Mouse (Mus musculus) limb, embryonic 11.5 days (tissue): ENCODE measurements around the gene Figla. TPM values are rescaled to one million over a fixed set of nuclear protein-coding genes. Genes with fewer than 3 reads are reported as not detected.

Experiments
- ATAC-seq: fragments of 200-750 bp; cut with Nextera tagmentation; 2 replicates; pipeline ENCODE4 v1.8.0; 2017; ENCODE audit warnings: low read depth; ENCODE audit not compliant: insufficient number of reproducible peaks, low FRiP score, low TSS enrichment
- DNase-seq: peaks from one replicate; pipeline ENCODE4 v3.0.0-alpha.2; 2015; ENCODE audit warnings: low spot score
- H3K27ac ChIP-seq: fragments of 300-500 bp; sonication (generic); replicated peaks from 2 replicates; pipeline ENCODE4 v1.5.1; 2014; ENCODE audit warnings: low read depth, mild to moderate bottlenecking, low read length
- H3K27me3 ChIP-seq: fragments of 300-500 bp; sonication (generic); 2 replicates; pipeline ENCODE4 v1.6.1; 2014; ENCODE audit warnings: mild to moderate bottlenecking, low read length, mixed read lengths; ENCODE audit not compliant: control insufficient read depth, insufficient read depth
- H3K36me3 ChIP-seq: fragments of 300-500 bp; sonication (generic); 2 replicates; pipeline ENCODE4 v1.6.1; 2014; ENCODE audit warnings: mild to moderate bottlenecking, low read length, moderate library complexity, mixed read lengths; ENCODE audit not compliant: control insufficient read depth, insufficient read depth
- H3K4me1 ChIP-seq: fragments of 300-500 bp; sonication (generic); 2 replicates; pipeline ENCODE4 v1.6.1; 2014; ENCODE audit warnings: low read length, mixed read lengths; ENCODE audit not compliant: control insufficient read depth, insufficient read depth
- H3K4me2 ChIP-seq: fragments of 300-500 bp; sonication (generic); 2 replicates; pipeline ENCODE4 v1.6.1; 2014; ENCODE audit warnings: low read depth, mild to moderate bottlenecking, moderate library complexity; ENCODE audit not compliant: severe bottlenecking
- H3K4me3 ChIP-seq: fragments of 300-500 bp; sonication (generic); 2 replicates; pipeline ENCODE4 v1.5.1; 2014; ENCODE audit warnings: low read depth, low read length
- H3K9ac ChIP-seq: fragments of 300-500 bp; sonication (generic); 2 replicates; pipeline ENCODE4 v1.6.1; 2014; ENCODE audit warnings: mild to moderate bottlenecking, low read length
- H3K9me3 ChIP-seq: fragments of 300-500 bp; sonication (generic); 2 replicates; pipeline ENCODE4 v1.6.1; 2016; ENCODE audit warnings: low read length; ENCODE audit not compliant: control insufficient read depth
- WGBS: fragments of 180-500 bp; shearing (Covaris S2); extraction: QIAGEN DNeasy Blood & Tissue Kit; methylation state at CpG from one replicate; pipeline ENCODE4 v1.1.7; 2014; 5-methylcytosine and 5-hydroxymethylcytosine counted together
- polyA plus RNA-seq: library from polyadenylated mRNA; unstranded; fragments of >200 nt; fragmentation: Nextera tagmentation; extraction: Ambion mirVana; gene quantifications from 2 replicates; pipeline ENCODE4 v1.2.1, GENCODE M21; 2014

Figla gene
- polyA plus RNA-seq, 1 experiment from 2014 or later: not detected

DNA sequence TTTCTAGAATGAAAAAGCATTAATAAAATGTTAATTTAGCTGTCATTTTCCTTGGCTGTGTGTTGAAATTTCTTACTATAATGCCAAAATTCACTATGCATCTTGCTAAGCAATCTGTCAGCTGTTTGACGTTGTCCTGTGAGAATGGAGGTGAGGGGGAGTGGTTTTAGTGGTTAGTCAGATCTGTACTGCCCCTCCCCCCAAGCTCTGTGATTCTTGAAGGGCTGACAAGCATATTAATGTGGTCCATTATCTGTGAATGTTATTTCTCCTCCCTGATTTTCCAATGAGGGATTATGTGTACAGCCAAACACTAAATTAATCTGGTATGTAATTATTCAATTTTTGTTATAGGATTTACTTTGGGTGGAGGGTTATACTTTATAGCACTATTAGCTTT lies 42.5 kb downstream of the Figla start:
- WGBS: 6% methylated on average over 1 of the region's 1 CpGs

DNA sequence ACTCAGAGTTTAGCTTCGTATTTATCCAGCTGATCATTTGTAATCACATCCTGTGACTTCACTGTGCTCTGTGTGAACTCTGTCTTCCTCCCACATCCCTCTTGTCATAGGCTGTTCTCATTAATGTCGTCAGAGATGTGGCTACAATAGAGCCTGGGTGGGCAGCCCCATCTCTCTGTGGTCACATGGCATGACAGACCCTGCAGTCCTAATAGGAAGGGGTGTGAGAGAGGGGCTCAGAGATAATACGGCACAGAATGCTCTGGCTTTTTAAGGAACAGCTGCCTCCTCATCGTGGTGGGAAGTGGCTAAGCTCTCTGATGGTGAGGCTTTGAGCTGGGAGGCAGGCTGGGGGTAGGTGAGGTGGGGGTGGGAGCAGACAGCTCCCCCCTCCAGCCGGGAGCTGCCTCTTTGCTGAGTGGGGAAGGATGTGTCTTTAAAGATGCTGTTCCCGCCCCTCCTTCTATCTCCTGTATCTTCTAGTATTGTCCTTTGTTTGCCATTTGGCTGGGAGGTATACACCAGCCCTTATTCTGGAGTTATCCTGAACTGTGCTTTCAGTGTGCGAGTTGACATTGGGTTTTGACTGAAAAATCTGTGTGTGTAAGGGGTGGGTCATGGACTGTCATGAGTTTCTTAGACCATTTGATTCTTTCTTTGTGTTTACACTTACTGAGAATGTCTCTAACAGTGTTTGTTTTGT lies 43.3 kb downstream of the Figla start:
- H3K9ac ChIP-seq: no peak overlapping the region
- H3K4me3 ChIP-seq: no peak overlapping the region
- WGBS: 57% methylated on average over 7 of the region's 7 CpGs
- DNase-seq (no peak), ATAC-seq (no peak)
- H3K27me3 ChIP-seq: no peaks in the 10 kb centered on the region
- H3K27ac ChIP-seq: no peak overlapping the region
- no peaks in the 10 kb centered on the region for H3K4me1 ChIP-seq
- H3K4me2 ChIP-seq: no peak overlapping the region
- H3K9me3 ChIP-seq: no peaks in the 10 kb centered on the region
- H3K36me3 ChIP-seq: no peaks in the 10 kb centered on the region

More for the DNA sequence above, 42.5 kb downstream of the Figla start:
- Histone ChIP-seq H3K4me2 (no peak overlapping the region), H3K27me3 (no peaks in the 10 kb centered on the region), H3K9ac (no peak overlapping the region), H3K4me3 (no peak overlapping the region), H3K4me1 (no peaks in the 10 kb centered on the region), H3K36me3 (no peaks in the 10 kb centered on the region), H3K9me3 (no peaks in the 10 kb centered on the region), H3K27ac (no peak overlapping the region)
- ATAC-seq: no peak
- DNase-seq: no peak

DNA sequence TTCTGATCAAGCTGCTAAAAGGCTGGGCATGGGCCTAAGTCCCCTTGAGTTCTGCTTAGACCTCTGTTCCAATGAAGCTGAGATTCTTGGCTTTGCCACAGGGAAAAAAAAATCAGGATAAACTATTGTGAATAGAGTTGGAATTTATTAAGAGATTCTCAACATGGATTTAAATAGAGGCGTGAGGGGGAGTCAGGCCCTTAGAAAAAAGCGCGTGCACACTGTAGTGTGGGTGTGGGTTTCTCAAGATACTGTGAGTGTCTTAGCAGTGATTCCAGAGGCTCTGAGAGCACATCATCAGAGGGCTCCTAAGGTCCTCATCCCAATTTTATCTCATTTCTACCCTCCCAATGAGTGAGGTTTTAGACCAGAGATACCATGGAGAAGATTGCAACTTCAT lies 44.2 kb downstream of the Figla start:
- ATAC-seq (no peak), DNase-seq (no peak)
- Histone ChIP-seq H3K9me3 (no peaks in the 10 kb centered on the region), H3K27me3 (no peaks in the 10 kb centered on the region), H3K36me3 (no peaks in the 10 kb centered on the region), H3K9ac (no peak overlapping the region), H3K27ac (no peak overlapping the region), H3K4me3 (no peak overlapping the region), H3K4me2 (no peak overlapping the region), H3K4me1 (no peaks in the 10 kb centered on the region)
- WGBS: 94% methylated on average over 3 of the region's 3 CpGs

- Histone ChIP-seq H3K4me3 (no peak overlapping the region), H3K27ac (no peak overlapping the region), H3K36me3 (no peaks in the 10 kb centered on the region), H3K27me3 (no peaks in the 10 kb centered on the region), H3K4me1 (no peaks in the 10 kb centered on the region), H3K9me3 (no peaks in the 10 kb centered on the region), H3K4me2 (no peak overlapping the region), H3K9ac (no peak overlapping the region)
- 78% methylated on average over 5 of the region's 5 CpGs for WGBS
- no peak for DNase-seq
- ATAC-seq: no peak
Observed at GRCm38 (mm10) chr6:86062226-86062625, 46.3 kb downstream of the Figla start.

DNA sequence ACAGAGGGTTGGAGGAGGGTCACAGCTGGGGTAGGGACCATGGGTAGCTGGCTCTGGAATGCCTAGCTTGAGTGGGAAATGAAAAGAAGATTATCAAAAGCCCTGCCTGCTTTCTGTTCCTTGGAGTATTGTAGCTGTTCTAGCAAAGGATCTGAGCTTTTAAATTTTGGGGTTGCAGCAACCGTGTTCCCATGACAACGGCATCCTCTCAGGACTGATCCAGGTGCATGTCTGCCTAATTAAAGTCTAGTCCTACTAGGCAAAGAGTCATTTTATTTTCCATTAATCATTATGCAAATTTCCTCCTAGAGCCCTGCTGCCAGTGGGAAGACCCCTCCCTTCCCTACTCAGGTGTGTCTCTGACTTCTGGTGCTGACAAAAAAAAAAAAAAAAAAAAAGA lies 46.7 kb downstream of the Figla start:
- Histone ChIP-seq H3K9me3 (no peaks in the 10 kb centered on the region), H3K9ac (no peak overlapping the region), H3K27me3 (no peaks in the 10 kb centered on the region), H3K4me1 (no peaks in the 10 kb centered on the region), H3K4me3 (no peak overlapping the region), H3K27ac (no peak overlapping the region), H3K36me3 (no peaks in the 10 kb centered on the region), H3K4me2 (no peak overlapping the region)
- ATAC-seq (no peak), DNase-seq (no peak)
- 92% methylated on average over 2 of the region's 2 CpGs for WGBS

DNA sequence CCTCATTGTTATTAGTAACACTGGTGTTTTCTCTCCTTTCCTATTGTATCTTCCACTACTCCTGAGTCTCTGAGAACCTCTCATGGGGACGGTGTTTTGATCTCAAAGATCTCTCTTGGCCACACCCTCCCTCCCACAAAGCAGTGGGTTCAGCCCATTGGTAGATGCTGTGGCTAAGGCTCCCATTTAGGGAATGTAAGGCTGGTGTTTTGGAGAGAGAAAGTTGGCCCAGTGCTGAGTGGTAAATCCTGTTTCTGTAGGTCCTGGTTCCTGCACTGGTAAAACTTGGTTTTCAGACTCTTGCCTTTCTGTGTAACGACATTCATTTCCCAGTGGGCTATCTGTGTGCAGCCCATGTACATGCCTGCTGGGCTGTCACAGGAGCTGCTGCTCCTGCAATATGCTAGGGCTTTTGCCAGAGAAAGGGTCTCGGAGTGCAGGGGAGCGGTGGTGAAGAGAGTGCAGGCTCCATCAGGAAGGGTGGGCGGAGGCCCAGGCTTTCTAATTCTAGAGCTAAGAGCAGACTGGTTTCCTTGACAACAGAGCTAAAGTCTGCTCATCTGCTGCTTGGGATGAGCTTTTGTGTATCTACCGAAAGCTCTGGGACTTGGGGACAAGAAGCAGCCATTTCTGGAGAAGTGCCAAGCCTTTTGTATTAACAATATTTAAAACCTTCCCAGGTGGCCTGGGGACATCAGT lies 48.5 kb downstream of the Figla start:
- no peaks in the 10 kb centered on the region for H3K4me1 ChIP-seq
- no peak overlapping the region for H3K4me2 ChIP-seq
- no peak for DNase-seq
- no peak for ATAC-seq
- H3K36me3 ChIP-seq: no peaks in the 10 kb centered on the region
- no peaks in the 10 kb centered on the region for H3K27me3 ChIP-seq
- H3K9me3 ChIP-seq: no peaks in the 10 kb centered on the region
- WGBS: 63% methylated on average over 6 of the region's 6 CpGs
- H3K4me3 ChIP-seq: no peak overlapping the region
- H3K9ac ChIP-seq: no peak overlapping the region
- H3K27ac ChIP-seq: no peak overlapping the region

- no peak overlapping the region for H3K9ac ChIP-seq
- H3K27me3 ChIP-seq: no peaks in the 10 kb centered on the region
- H3K4me1 ChIP-seq: no peaks in the 10 kb centered on the region
- no peak overlapping the region for H3K4me2 ChIP-seq
- no peak overlapping the region for H3K27ac ChIP-seq
- H3K4me3 ChIP-seq: no peak overlapping the region
- ATAC-seq (no peak), DNase-seq (no peak)
- no peaks in the 10 kb centered on the region for H3K36me3 ChIP-seq
- WGBS: 90% methylated on average over 6 of the region's 6 CpGs
- no peaks in the 10 kb centered on the region for H3K9me3 ChIP-seq
Observed at GRCm38 (mm10) chr6:86066727-86067126, 50.8 kb downstream of the Figla start.

- 57% methylated on average over 5 of the region's 5 CpGs for WGBS
Observed at GRCm38 (mm10) chr6:86067145-86067544, 51.2 kb downstream of the Figla start.

More at GRCm38 (mm10) chr6:86067145-86067544, 51.2 kb downstream of the Figla start:
- no peaks in the 10 kb centered on the region for H3K4me1 ChIP-seq
- no peak overlapping the region for H3K9ac ChIP-seq
- H3K36me3 ChIP-seq: no peaks in the 10 kb centered on the region
- DNase-seq: no peak
- no peaks in the 10 kb centered on the region for H3K9me3 ChIP-seq
- no peak for ATAC-seq
- H3K4me2 ChIP-seq: no peak overlapping the region
- H3K27me3 ChIP-seq: no peaks in the 10 kb centered on the region
- no peak overlapping the region for H3K27ac ChIP-seq
- no peak overlapping the region for H3K4me3 ChIP-seq
